Mouse (Mus musculus): ENCODE measurements around the gene Rgs4.

- no peak for TF ChIP-seq CTCF (IDR thresholded peaks at IDR 0.05; ENCODE audit: low read depth)
- no peak for TF ChIP-seq EP300 (IDR thresholded peaks at IDR 0.05; ENCODE audit: low read depth)
These were observed 52.1 kb downstream of the Rgs4 start for GRCm38 (mm10) chr1:169695356-169695755.
